In genomic region chr2:167793916-167794315, GRCm38 (mm10) we compare ENCODE assay signal across 26 mouse cellular contexts.
"Had no signal": no experiment of that assay in that cellular context is flagged by ENCODE, and none has a peak within 500 bp of the region (broad histone marks: within the 10 kb centered on the region; RNA-seq: fewer than 3 reads in every experiment).

No protein-coding gene starts in this region.

- H3K4me1 ChIP-seq: hindbrain, embryonic 13.5 days; hindbrain, embryonic 15.5 days had no signal

- H3K4me3 ChIP-seq: heart, adult 2 months; heart, embryonic 13.5 days; heart, embryonic 15.5 days; hindbrain, embryonic 13.5 days; hindbrain, embryonic 15.5 days; intestine, embryonic 15.5 days; layer of hippocampus, adult 2 months; limb, embryonic 13.5 days; limb, embryonic 15.5 days; liver, embryonic 12.5 days had no signal

- H3K4me2 ChIP-seq: heart, embryonic 11.5 days; heart, embryonic 13.5 days; heart, embryonic 15.5 days; hindbrain, embryonic 13.5 days; hindbrain, embryonic 15.5 days; intestine, embryonic 15.5 days; limb, embryonic 13.5 days; limb, embryonic 15.5 days; liver, embryonic 12.5 days had no signal

- H3K27ac ChIP-seq: heart, adult 2 months; heart, embryonic 13.5 days; heart, embryonic 15.5 days; hindbrain, embryonic 13.5 days; hindbrain, embryonic 15.5 days; hindbrain, postnatal 0 days; intestine, embryonic 15.5 days; layer of hippocampus, adult 2 months; limb, embryonic 13.5 days; limb, embryonic 15.5 days; liver, embryonic 12.5 days; liver, embryonic 14.5 days had no signal

- DNase-seq: gastrocnemius, postnatal 14 days; gastrocnemius, postnatal 36 days; heart, adult 11 months; heart, adult 2 months; heart, postnatal 14 days; heart, postnatal 36 days; kidney, adult 18-20 months; kidney, adult 8-10 months; kidney, postnatal 10 days; kidney, postnatal 25 days; kidney, postnatal 4 days; left cerebral cortex, postnatal 4 days had no signal

- H3K9ac ChIP-seq: heart, embryonic 13.5 days; heart, embryonic 15.5 days; hindbrain, embryonic 13.5 days; hindbrain, embryonic 15.5 days; intestine, embryonic 15.5 days; limb, embryonic 13.5 days; limb, embryonic 15.5 days; liver, embryonic 12.5 days; liver, embryonic 14.5 days had no signal

- H3K36me3 ChIP-seq: heart, embryonic 13.5 days; heart, embryonic 15.5 days; hindbrain, embryonic 13.5 days; hindbrain, embryonic 15.5 days; intestine, embryonic 15.5 days; limb, embryonic 13.5 days; limb, embryonic 15.5 days; liver, embryonic 12.5 days had no signal

- H3K27me3 ChIP-seq: heart, embryonic 13.5 days; heart, embryonic 15.5 days; hindbrain, embryonic 13.5 days; hindbrain, embryonic 15.5 days; intestine, embryonic 15.5 days; limb, embryonic 13.5 days; limb, embryonic 15.5 days had no signal

- H3K9me3 ChIP-seq: heart, embryonic 13.5 days; heart, embryonic 15.5 days; hindbrain, embryonic 13.5 days; hindbrain, embryonic 15.5 days; intestine, embryonic 15.5 days; limb, embryonic 13.5 days; limb, embryonic 15.5 days; liver, embryonic 12.5 days had no signal

- ATAC-seq: hindbrain, postnatal 0 days; inflammation-experienced regulatory T-cells, adult 6 months; intestine, embryonic 15.5 days; intestine, postnatal 0 days; liver, embryonic 12.5 days had no signal
